Mouse (Mus musculus) stomach, embryonic 15.5 days (tissue): ENCODE data around the gene Olfr455. TPM values are rescaled to one million over a fixed set of nuclear protein-coding genes. Genes with fewer than 3 reads are reported as not detected.

ENCODE experiments used
- ATAC-seq: fragments of 200-750 bp; cut with Nextera tagmentation; 2 replicates; pipeline ENCODE4 v1.8.0; 2017; ENCODE audit warnings: low read depth, moderate number of reproducible peaks, moderate TSS enrichment; ENCODE audit not compliant: insufficient read depth, low FRiP score
- H3K27ac ChIP-seq: fragments of 300-500 bp; sonication (generic); 2 replicates; pipeline ENCODE4 v1.5.1; 2015; ENCODE audit warnings: mild to moderate bottlenecking, inconsistent platforms
- H3K27me3 ChIP-seq: fragments of 300-500 bp; sonication (generic); replicated peaks from 2 replicates; pipeline ENCODE4 v1.6.1; 2015; ENCODE audit warnings: inconsistent platforms
- H3K36me3 ChIP-seq: fragments of 300-500 bp; sonication (generic); 2 replicates; pipeline ENCODE4 v1.6.1; 2015; ENCODE audit warnings: inconsistent platforms
- H3K4me1 ChIP-seq: fragments of 300-500 bp; sonication (generic); 2 replicates; pipeline ENCODE4 v1.6.1; 2015; ENCODE audit warnings: inconsistent platforms
- H3K4me2 ChIP-seq: fragments of 300-500 bp; sonication (generic); 2 replicates; pipeline ENCODE4 v1.6.1; 2015; ENCODE audit warnings: mild to moderate bottlenecking, inconsistent platforms
- H3K4me3 ChIP-seq: fragments of 300-500 bp; sonication (generic); replicated peaks from 2 replicates; pipeline ENCODE4 v1.5.1; 2015; ENCODE audit warnings: inconsistent platforms
- H3K9ac ChIP-seq: fragments of 300-500 bp; sonication (generic); 2 replicates; pipeline ENCODE4 v1.6.1; 2015; ENCODE audit warnings: inconsistent platforms
- H3K9me3 ChIP-seq: fragments of 300-500 bp; sonication (generic); 2 replicates; pipeline ENCODE4 v1.6.1; 2016; ENCODE audit warnings: inconsistent platforms
- WGBS: fragments of 180-500 bp; shearing (Covaris S2); methylation state at CpG from one replicate; pipeline ENCODE4 v1.1.7; 2015; 5-methylcytosine and 5-hydroxymethylcytosine counted together
- polyA plus RNA-seq: library from polyadenylated mRNA; unstranded; fragments of >200 nt; fragmentation: Nextera tagmentation; extraction: Ambion mirVana; gene quantifications from 2 replicates; pipeline ENCODE4 v1.2.1, GENCODE M21; 2015

The Olfr455 gene
- 0.09 TPM in 1 of 2 replicates, not detected in the other for polyA plus RNA-seq

DNA sequence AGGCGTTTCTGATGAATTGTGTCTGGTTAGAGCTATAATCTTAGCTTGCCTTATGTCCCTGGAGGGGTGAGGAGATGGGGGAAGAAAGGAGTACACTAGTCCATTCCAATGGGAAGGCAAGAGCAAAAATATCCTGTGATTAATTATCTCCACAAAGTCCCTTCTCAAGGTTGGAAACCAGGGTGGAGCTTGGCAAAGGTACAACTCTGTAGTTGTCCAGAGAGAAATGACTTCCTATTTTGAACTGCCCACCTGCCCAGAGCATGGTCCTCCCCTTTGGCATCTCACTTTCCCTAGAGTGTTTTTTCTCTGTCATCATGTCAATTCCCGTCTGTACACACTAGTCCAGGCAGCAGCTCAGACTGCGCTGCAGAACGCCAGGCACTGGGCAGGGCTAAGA is at the start of gene Olfr455:
Gene Olfr455, minus strand, starts transcription at position 127 of the 400 bp plus-strand sequence.
- H3K27me3 ChIP-seq: no peaks in the 10 kb centered on the region
- WGBS: 77% methylated on average over 4 of the region's 4 CpGs
- no peaks in the 10 kb centered on the region for H3K36me3 ChIP-seq
- no peak within 1 kb of the TSS for H3K9ac ChIP-seq
- no peaks in the 10 kb centered on the region for H3K4me1 ChIP-seq
- no peak for ATAC-seq
- no peak within 1 kb of the TSS for H3K4me2 ChIP-seq
- no peaks in the 10 kb centered on the region for H3K9me3 ChIP-seq
- no peak within 1 kb of the TSS for H3K4me3 ChIP-seq
- H3K27ac ChIP-seq: no peak within 1 kb of the TSS

DNA sequence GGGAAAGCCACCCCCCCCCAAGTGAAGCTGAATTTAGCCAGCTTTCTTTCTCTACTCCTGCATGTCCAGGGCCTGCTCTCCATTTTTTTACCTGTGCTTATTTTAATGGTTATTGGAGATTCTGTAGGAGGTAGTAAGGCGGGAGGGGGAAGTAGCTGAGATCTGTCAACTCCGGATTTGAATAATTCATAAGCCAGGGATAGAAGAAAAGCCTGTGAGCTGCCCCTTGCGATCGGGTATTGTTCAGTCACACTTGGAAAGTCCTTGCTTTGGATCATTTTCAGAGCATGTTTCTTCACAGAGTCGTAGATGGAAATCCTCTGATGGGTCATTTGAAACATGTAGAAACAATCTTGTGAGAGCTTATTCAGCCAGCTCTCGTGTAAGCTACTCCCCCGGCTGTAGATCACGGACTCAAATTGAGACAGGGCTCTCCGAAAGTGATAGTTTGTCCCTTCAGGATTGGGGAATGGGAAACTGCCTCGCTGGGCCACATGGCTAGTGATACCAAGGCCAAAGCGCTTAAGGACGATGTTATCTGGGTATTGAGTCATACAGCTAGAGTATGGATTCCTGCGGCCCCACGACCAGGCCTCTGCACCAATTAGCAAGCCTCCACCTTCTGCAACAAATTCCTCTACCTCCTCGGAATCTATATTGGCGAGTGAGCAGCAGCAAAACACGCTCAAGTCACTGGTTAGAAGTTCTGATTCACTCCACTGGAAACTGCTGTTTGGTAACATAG is 45.9 kb upstream of the Olfr455 start:
- Histone ChIP-seq H3K9me3 (no peaks in the 10 kb centered on the region), H3K4me3 (no peak overlapping the region), H3K4me2 (no peak overlapping the region), H3K36me3 (no peaks in the 10 kb centered on the region), H3K27ac (no peak overlapping the region), H3K27me3 (no peaks in the 10 kb centered on the region), H3K9ac (no peak overlapping the region), H3K4me1 (no peaks in the 10 kb centered on the region)
- ATAC-seq: no peak
- 77% methylated on average over 17 of the region's 17 CpGs for WGBS

- no peaks in the 10 kb centered on the region for H3K9me3 ChIP-seq
- no peaks in the 10 kb centered on the region for H3K27me3 ChIP-seq
- no peak overlapping the region for H3K27ac ChIP-seq
- H3K4me2 ChIP-seq: no peak overlapping the region
- H3K4me1 ChIP-seq: peaks cover 3% of the 10 kb centered on the region; the same call in 1 of the 2 replicates
- ATAC-seq: no peak
- 79% methylated on average over 5 of the region's 5 CpGs for WGBS
- no peak overlapping the region for H3K4me3 ChIP-seq
- no peaks in the 10 kb centered on the region for H3K36me3 ChIP-seq
- H3K9ac ChIP-seq: no peak overlapping the region
Observed at GRCm38 (mm10) chr6:42586569-42586968, 39.2 kb upstream of the Olfr455 start.

GRCm38 (mm10) chr6:42583488-42583872 is 36.1 kb upstream of the Olfr455 start:
- H3K9ac ChIP-seq: no peak overlapping the region
- no peaks in the 10 kb centered on the region for H3K9me3 ChIP-seq
- H3K4me1 ChIP-seq: peaks cover 3% of the 10 kb centered on the region; the same call in 1 of the 2 replicates
- no peaks in the 10 kb centered on the region for H3K36me3 ChIP-seq
- no peak overlapping the region for H3K4me3 ChIP-seq
- peak overlapping the region; percentile 43; the same call in 1 of the 2 replicates for H3K4me2 ChIP-seq
- no peak overlapping the region for H3K27ac ChIP-seq
- H3K27me3 ChIP-seq: no peaks in the 10 kb centered on the region
- ATAC-seq: no peak
- WGBS: 1% methylated on average over 7 of the region's 7 CpGs

DNA sequence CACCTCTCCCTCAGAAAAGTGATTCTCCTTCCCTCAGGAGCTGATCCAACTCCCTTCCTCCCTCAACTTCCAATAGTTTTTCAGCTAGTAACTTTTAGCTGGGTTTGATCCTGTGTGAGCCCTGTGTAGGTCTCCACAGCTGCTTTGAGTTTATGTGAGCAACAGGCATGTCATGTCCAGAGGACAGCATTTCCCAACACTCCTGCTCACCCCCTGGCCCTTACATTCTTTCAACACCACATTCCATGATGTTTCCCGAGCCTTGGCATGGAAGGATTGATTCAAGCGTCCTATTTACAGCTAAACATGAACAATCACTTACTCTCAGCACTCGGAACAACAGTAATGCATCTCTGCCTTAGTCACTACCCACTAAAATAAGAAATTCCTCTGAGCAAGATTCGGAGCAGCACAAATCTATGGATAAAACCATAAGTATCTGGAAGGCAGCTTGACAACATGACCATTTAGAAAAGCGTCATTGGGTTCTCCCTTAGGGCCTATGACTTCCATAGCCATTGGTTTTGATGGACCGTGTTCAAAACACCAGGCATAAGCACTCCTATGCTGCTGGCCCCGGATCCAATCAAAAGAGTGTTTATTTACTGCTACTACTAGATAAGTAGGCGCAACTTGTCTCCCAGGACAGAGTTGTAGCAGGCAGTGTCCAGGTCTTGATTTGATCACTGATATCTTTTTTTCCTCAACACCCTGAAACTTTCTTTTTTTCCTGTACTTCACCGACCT is 35.5 kb upstream of the Olfr455 start:
- WGBS: 48% methylated on average over 9 of the region's 9 CpGs
- H3K4me1 ChIP-seq: peaks cover 3% of the 10 kb centered on the region; the same call in 1 of the 2 replicates
- ATAC-seq: no peak
- H3K9ac ChIP-seq: no peak overlapping the region
- H3K4me3 ChIP-seq: no peak overlapping the region
- H3K27ac ChIP-seq: no peak overlapping the region
- no peaks in the 10 kb centered on the region for H3K27me3 ChIP-seq
- no peaks in the 10 kb centered on the region for H3K9me3 ChIP-seq
- H3K4me2 ChIP-seq: peak overlapping the region; percentile 43; the same call in 1 of the 2 replicates
- H3K36me3 ChIP-seq: no peaks in the 10 kb centered on the region

GRCm38 (mm10) chr6:42578678-42579077 is 31.3 kb upstream of the Olfr455 start:
- no peak overlapping the region for H3K9ac ChIP-seq
- no peak overlapping the region for H3K4me3 ChIP-seq
- H3K27ac ChIP-seq: no peak overlapping the region
- peaks cover 3% of the 10 kb centered on the region; the same call in 1 of the 2 replicates for H3K4me1 ChIP-seq
- 71% methylated on average over 4 of the region's 4 CpGs for WGBS
- H3K36me3 ChIP-seq: no peaks in the 10 kb centered on the region
- ATAC-seq: no peak
- no peaks in the 10 kb centered on the region for H3K9me3 ChIP-seq
- H3K4me2 ChIP-seq: no peak overlapping the region
- H3K27me3 ChIP-seq: no peaks in the 10 kb centered on the region

DNA sequence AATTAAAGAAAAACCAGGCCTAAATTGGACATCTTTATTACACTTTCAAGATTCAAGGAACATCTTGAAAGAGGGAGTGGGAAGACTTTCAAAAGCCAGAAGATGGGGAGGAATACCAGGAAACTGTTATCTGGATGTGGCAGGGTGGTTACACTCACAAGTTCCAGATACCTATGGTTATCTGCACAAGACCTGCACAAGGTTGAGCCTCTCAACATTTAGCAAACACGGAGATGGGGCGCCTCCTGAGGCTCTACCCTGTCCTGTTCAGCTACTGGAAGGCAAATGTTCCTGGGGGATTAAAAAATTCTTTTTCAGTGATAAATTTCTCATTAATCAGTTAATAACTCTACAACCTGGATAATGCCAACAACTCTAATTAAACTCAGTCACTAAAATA is 30.0 kb upstream of the Olfr455 start:
- Histone ChIP-seq H3K4me2 (no peak overlapping the region), H3K27me3 (no peaks in the 10 kb centered on the region), H3K36me3 (no peaks in the 10 kb centered on the region), H3K9ac (no peak overlapping the region), H3K4me1 (no peaks in the 10 kb centered on the region), H3K27ac (no peak overlapping the region), H3K4me3 (no peak overlapping the region), H3K9me3 (no peaks in the 10 kb centered on the region)
- WGBS: 85% methylated on average over 2 of the region's 2 CpGs
- no peak for ATAC-seq

- H3K4me2 ChIP-seq: no peak overlapping the region
- no peaks in the 10 kb centered on the region for H3K36me3 ChIP-seq
- no peak overlapping the region for H3K9ac ChIP-seq
- ATAC-seq: no peak
- no peak overlapping the region for H3K4me3 ChIP-seq
- H3K27me3 ChIP-seq: no peaks in the 10 kb centered on the region
- H3K27ac ChIP-seq: no peak overlapping the region
- H3K4me1 ChIP-seq: no peaks in the 10 kb centered on the region
- H3K9me3 ChIP-seq: no peaks in the 10 kb centered on the region
- 76% methylated on average over 2 of the region's 2 CpGs for WGBS
Observed at GRCm38 (mm10) chr6:42568205-42568604, 20.8 kb upstream of the Olfr455 start.

- H3K9ac ChIP-seq: no peak overlapping the region
- H3K4me1 ChIP-seq: no peaks in the 10 kb centered on the region
- no peak for ATAC-seq
- H3K27me3 ChIP-seq: no peaks in the 10 kb centered on the region
- no peak overlapping the region for H3K4me2 ChIP-seq
- no peaks in the 10 kb centered on the region for H3K36me3 ChIP-seq
- WGBS: 75% methylated on average over 2 of the region's 2 CpGs
- H3K4me3 ChIP-seq: no peak overlapping the region
- no peak overlapping the region for H3K27ac ChIP-seq
- H3K9me3 ChIP-seq: no peaks in the 10 kb centered on the region
Observed at GRCm38 (mm10) chr6:42566076-42566598, 18.8 kb upstream of the Olfr455 start.

DNA sequence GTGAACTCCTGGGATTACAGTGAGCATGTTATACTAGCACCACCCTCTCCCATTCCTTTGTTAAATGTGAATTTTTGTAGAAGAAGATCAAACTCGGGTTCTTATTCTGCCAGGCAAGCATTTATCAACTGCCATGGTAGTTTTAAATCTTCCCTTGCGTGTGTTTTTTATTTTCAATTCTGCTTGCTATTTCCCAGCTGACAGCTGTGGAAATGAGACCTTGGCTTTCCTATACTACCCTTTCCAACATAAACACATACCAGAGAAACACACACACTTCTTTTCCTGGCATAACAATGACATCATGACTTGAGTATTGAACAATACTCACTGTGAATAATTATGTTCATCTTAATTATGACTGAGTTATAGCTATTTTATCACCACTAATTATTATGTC is 14.9 kb upstream of the Olfr455 start:
- no peaks in the 10 kb centered on the region for H3K27me3 ChIP-seq
- 28% methylated on average over 2 of the region's 2 CpGs for WGBS

DNA sequence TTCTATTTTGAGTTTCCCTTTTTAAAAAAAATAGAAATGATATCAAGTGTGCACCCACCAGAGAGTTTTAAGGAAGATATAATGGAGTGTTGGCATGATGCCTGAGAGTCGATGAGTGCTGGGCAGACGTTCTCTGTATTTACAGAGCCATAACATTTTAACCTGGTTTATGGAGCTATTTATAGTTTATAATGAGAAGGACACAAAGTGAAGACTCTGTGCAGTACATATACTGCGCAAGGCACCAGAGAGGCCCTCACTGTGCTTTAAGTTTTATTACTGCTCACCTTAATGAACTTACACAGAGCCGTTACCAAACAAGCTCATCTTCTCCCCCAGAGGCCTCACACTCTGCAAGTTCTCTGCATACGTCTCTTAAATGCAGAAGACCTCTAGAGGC is 13.5 kb upstream of the Olfr455 start:
- Histone ChIP-seq H3K4me2 (no peak overlapping the region), H3K27me3 (no peaks in the 10 kb centered on the region), H3K9ac (no peak overlapping the region), H3K4me1 (no peaks in the 10 kb centered on the region), H3K36me3 (no peaks in the 10 kb centered on the region), H3K4me3 (no peak overlapping the region), H3K27ac (no peak overlapping the region), H3K9me3 (no peaks in the 10 kb centered on the region)
- WGBS: 49% methylated on average over 5 of the region's 5 CpGs
- ATAC-seq: no peak

More for the DNA sequence above, 14.9 kb upstream of the Olfr455 start:
- Histone ChIP-seq H3K36me3 (no peaks in the 10 kb centered on the region), H3K9me3 (no peaks in the 10 kb centered on the region), H3K9ac (no peak overlapping the region), H3K4me1 (no peaks in the 10 kb centered on the region), H3K27ac (no peak overlapping the region), H3K4me2 (no peak overlapping the region), H3K4me3 (no peak overlapping the region)
- ATAC-seq: no peak

GRCm38 (mm10) chr6:42558641-42559040 is 11.3 kb upstream of the Olfr455 start:
- ATAC-seq: no peak
- 91% methylated on average over 14 of the region's 14 CpGs for WGBS
- H3K4me2 ChIP-seq: no peak overlapping the region

More at GRCm38 (mm10) chr6:42558641-42559040, 11.3 kb upstream of the Olfr455 start:
- Histone ChIP-seq H3K27me3 (no peaks in the 10 kb centered on the region), H3K27ac (no peak overlapping the region), H3K4me3 (no peak overlapping the region), H3K36me3 (no peaks in the 10 kb centered on the region), H3K4me1 (no peaks in the 10 kb centered on the region), H3K9me3 (no peaks in the 10 kb centered on the region), H3K9ac (no peak overlapping the region)
